19 mouse cellular contexts compared by ENCODE assay signal in the genomic region with DNA sequence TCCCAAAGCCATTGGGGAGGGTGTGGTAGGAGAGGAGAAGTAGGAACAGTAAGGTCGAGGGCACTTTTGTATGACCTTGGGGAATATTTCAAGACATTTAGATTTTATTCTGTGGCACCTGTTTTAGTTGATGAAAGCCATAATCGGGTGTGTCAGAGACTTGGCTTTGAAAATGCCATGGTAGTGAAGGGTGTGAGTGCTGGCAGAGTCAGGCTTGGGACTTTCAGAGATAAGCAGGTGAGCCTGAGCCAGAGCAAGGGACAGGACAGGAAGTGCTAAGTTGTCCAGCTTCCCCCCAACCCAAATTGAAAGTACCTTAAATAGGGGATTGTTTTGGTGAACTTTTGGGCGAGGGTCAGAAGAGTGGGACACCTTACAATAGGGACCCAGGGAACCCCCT.
"Had no signal": no experiment of that assay in that cellular context is flagged by ENCODE, and none has a peak within 500 bp of the region (broad histone marks: within the 10 kb centered on the region; RNA-seq: fewer than 3 reads in every experiment).

No protein-coding gene starts in this region.

- H3K36me3 ChIP-seq: limb, embryonic 10.5 days; limb, embryonic 13.5 days; liver, embryonic 12.5 days; liver, embryonic 15.5 days; lung, embryonic 15.5 days; stomach, embryonic 15.5 days had no signal

- H3K4me2 ChIP-seq: limb, embryonic 13.5 days; liver, embryonic 12.5 days; liver, embryonic 15.5 days; lung, embryonic 15.5 days; midbrain, embryonic 11.5 days; stomach, embryonic 15.5 days had no signal

- H3K4me3 ChIP-seq: layer of hippocampus, adult 2 months; limb, embryonic 10.5 days; limb, embryonic 13.5 days; liver, embryonic 12.5 days; liver, embryonic 15.5 days; lung, embryonic 15.5 days; stomach, embryonic 15.5 days had no signal

- H3K9me3 ChIP-seq: limb, embryonic 10.5 days; limb, embryonic 13.5 days; liver, embryonic 12.5 days; liver, embryonic 15.5 days; lung, embryonic 15.5 days; stomach, embryonic 15.5 days had no signal

- H3K27me3 ChIP-seq: limb, embryonic 13.5 days; liver, embryonic 12.5 days; liver, embryonic 15.5 days; lung, embryonic 15.5 days; stomach, embryonic 15.5 days had no signal

- ATAC-seq: liver, embryonic 12.5 days had no signal

- H3K27ac ChIP-seq: kidney, postnatal 0 days; layer of hippocampus, adult 2 months; limb, embryonic 10.5 days; limb, embryonic 13.5 days; liver, embryonic 12.5 days; liver, embryonic 15.5 days; lung, embryonic 15.5 days; stomach, embryonic 15.5 days had no signal

- DNase-seq: kidney, postnatal 25 days; layer of hippocampus, adult 9-11 months; liver; lung, adult 18-20 months; lung, postnatal 10 days; lung, postnatal 36 days; midbrain, embryonic 14.5 days; right cerebral cortex, postnatal 4 days; spleen, adult 18-20 months; thymus, postnatal 25 days had no signal

- H3K9ac ChIP-seq: limb, embryonic 13.5 days; liver, embryonic 12.5 days; liver, embryonic 15.5 days; lung, embryonic 15.5 days; stomach, embryonic 15.5 days had no signal
